Mouse (Mus musculus) G1E (cell line): ENCODE results near the gene Fhad1. TPM values are rescaled to one million over a fixed set of nuclear protein-coding genes. Genes with fewer than 3 reads are reported as not detected.

Experiments used
- ATAC-seq: 2 replicates; pipeline ENCODE4 v1.8.0; 2016; ENCODE audit warnings: mild to moderate bottlenecking; ENCODE audit not compliant: insufficient number of reproducible peaks, poor library complexity, low FRiP score, severe bottlenecking; ENCODE audit errors: extremely low read depth
- DNase-seq: peaks from one replicate; pipeline ENCODE4 v3.0.0; 2012; ENCODE audit warnings: low spot score
- H3K27me3 ChIP-seq: 2 replicates; pipeline ENCODE4 v1.6.1; 2012; ENCODE audit warnings: mild to moderate bottlenecking, low read length, inconsistent platforms; ENCODE audit not compliant: insufficient read depth
- H3K36me3 ChIP-seq: replicated peaks from 2 replicates; pipeline ENCODE3; 2012; ENCODE audit warnings: mild to moderate bottlenecking, inconsistent platforms
- H3K4me1 ChIP-seq: 2 replicates; pipeline ENCODE4 v1.6.1; 2012; ENCODE audit warnings: low read depth, low read length, inconsistent platforms, mixed read lengths; ENCODE audit not compliant: insufficient read depth
- H3K4me3 ChIP-seq: 2 replicates; pipeline ENCODE4 v1.5.1; 2012; ENCODE audit warnings: low read depth, mild to moderate bottlenecking, inconsistent platforms, low read length, moderate library complexity, mixed read lengths
- H3K9me3 ChIP-seq: replicated peaks from 2 replicates; pipeline ENCODE4 v1.6.1; 2012; ENCODE audit warnings: inconsistent platforms
- CTCF ChIP-seq: IDR thresholded peaks from 2 replicates; pipeline ENCODE4 v1.5.1; 2012; ENCODE audit warnings: low read depth, low read length, inconsistent platforms, mixed read lengths
- GATA1 ChIP-seq: IDR thresholded peaks from 2 replicates; pipeline ENCODE4 v1.6.1; 2012; ENCODE audit warnings: borderline replicate concordance, low read length, inconsistent platforms, mixed read lengths
- GATA2 ChIP-seq: IDR thresholded peaks from 2 replicates; pipeline ENCODE4 v1.6.1; 2012; ENCODE audit warnings: low read depth, low read length, inconsistent platforms, borderline replicate concordance
- POLR2AphosphoS5 ChIP-seq: IDR thresholded peaks from 2 replicates; pipeline ENCODE4 v1.6.1; 2012; ENCODE audit warnings: low read depth, low read length, inconsistent platforms; ENCODE audit not compliant: insufficient replicate concordance
- TAL1 ChIP-seq: conservative IDR thresholded peaks from 2 replicates; pipeline ENCODE4 v1.6.1; 2012; ENCODE audit warnings: low read depth, low read length, inconsistent platforms, mixed read lengths
- polyA plus RNA-seq: library from polyadenylated mRNA; stranded (reverse); fragments of >175 nt; gene quantifications from 2 replicates; pipeline ENCODE4 v1.2.3, GENCODE M21; 2012
- total RNA-seq, 2 experiments: library from RNA; stranded (forward) in 1 of 2; stranded (reverse) in 1 of 2; fragments of 200-1000 nt in 1 of 2; fragments of >200 nt in 1 of 2; fragmentation: Nextera tagmentation in 1 of 2; gene quantifications; 2 replicates each; pipeline ENCODE4 v1.2.3; 2014 to 2017

Fhad1 gene
- total and polyA plus RNA-seq, 3 experiments, result 0.11 TPM; not detected in 2

DNA sequence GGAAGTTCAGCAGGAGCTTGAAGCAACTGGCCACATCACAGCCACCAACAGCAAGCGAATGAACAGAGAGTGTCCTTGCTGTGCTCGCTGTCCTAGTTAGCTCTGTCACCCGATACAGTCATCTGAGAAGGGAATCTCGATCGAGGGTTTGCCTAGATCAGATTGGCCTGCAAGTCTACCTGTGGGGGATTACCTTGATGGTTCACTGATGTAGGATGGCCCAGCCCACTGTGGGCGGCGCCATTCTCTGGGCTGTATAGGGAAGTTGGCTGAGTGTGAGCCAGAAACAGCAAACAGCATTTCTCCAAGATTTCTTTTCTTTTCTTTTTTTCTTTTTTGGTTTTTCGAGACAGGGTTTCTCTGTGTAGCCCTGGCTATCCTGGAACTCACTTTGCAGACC, 150.4 kb downstream of the Fhad1 start:
- Histone ChIP-seq H3K4me3 (no peak overlapping the region), H3K36me3 (peaks cover 99% of the 10 kb centered on the region), H3K9me3 (no peaks in the 10 kb centered on the region), H3K4me1 (peaks cover 12% of the 10 kb centered on the region), H3K27me3 (no peaks in the 10 kb centered on the region)
- no peak for ATAC-seq
- DNase-seq, result no peak
- TF ChIP-seq CTCF, result no peak
- no peak for TF ChIP-seq GATA2
- no peak for TF ChIP-seq GATA1
- TF ChIP-seq POLR2AphosphoS5, result no peak
- TF ChIP-seq TAL1, result no peak

- H3K9me3 ChIP-seq, result no peaks in the 10 kb centered on the region
- H3K4me3 ChIP-seq, result no peak overlapping the region
- TF ChIP-seq GATA1 (no peak), POLR2AphosphoS5 (no peak), CTCF (no peak), TAL1 (no peak), GATA2 (no peak)
- ATAC-seq (no peak), DNase-seq (no peak)
- peaks cover 10% of the 10 kb centered on the region for H3K4me1 ChIP-seq
- no peaks in the 10 kb centered on the region for H3K27me3 ChIP-seq
- H3K36me3 ChIP-seq, result peaks cover 99% of the 10 kb centered on the region
Observed at GRCm38 (mm10) chr4:141863726-141864280, 151.1 kb downstream of the Fhad1 start.

DNA sequence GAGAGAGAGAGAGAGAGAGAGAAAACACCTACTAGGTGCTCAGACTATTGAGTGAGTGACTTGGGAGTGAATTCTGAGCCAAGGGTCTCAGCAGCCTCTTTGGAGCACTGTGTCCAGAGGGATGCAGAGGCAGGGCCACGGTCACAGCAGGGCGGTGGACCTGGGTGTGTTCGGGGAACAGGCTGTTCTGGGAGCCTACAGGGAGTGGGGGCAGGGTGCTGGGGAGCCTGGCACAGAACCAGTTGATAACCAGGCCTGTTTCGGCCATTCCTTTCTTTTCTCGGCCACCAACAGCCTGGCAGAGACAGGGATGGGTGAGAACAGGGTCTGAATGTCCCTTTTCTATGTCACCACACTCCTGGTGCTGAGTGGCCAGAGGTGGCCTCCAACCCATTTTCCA, 152.0 kb downstream of the Fhad1 start:
- TF ChIP-seq CTCF (no peak), POLR2AphosphoS5 (no peak), GATA1 (no peak), GATA2 (no peak), TAL1 (no peak)
- no peak for DNase-seq
- Histone ChIP-seq H3K36me3 (peaks cover 97% of the 10 kb centered on the region), H3K27me3 (no peaks in the 10 kb centered on the region), H3K9me3 (no peaks in the 10 kb centered on the region), H3K4me1 (peaks cover 10% of the 10 kb centered on the region), H3K4me3 (no peak overlapping the region)
- no peak for ATAC-seq

DNA sequence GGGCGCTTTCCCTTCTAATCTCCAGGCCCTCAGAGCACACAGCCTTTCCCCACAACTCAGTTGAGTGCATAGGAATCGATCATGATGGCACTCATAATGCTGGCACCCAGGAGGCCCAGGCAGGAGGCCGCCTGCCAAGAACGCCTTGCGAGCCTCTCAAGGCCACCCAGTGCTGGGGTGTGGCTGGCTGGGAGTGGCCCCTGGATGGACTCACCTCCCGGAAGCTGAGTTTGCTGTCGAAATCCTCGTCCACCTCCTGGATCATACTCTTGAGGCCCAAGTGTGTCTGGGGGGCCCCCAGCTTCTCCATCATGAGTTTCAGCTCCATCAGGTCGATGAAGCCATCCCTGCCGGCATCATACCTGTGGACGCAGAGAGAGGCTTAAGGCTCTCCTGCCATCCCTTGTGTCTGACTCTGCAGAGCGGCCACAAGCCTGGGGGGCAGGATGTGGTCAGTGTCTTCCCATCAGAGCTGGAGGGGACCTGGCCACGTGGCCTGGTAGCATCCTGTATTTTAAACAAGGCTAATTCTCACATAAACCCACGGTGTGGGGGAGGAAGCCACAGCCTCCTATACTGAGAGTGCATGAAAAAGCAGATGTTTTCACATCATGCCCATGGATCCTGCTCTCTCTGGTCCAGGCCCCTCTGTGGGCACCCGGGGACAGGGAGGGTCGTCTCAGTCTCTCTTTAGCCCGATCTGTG, 153.1 kb downstream of the Fhad1 start:
- TF ChIP-seq GATA2, result no peak
- TF ChIP-seq CTCF, result no peak
- no peak for TF ChIP-seq TAL1
- TF ChIP-seq GATA1, result no peak
- no peaks in the 10 kb centered on the region for H3K27me3 ChIP-seq
- DNase-seq (no peak), ATAC-seq (no peak)
- H3K4me3 ChIP-seq, result no peak overlapping the region
- H3K9me3 ChIP-seq, result no peaks in the 10 kb centered on the region
- H3K36me3 ChIP-seq, result peaks cover 93% of the 10 kb centered on the region
- peaks cover 14% of the 10 kb centered on the region for H3K4me1 ChIP-seq

- no peak for DNase-seq
- Histone ChIP-seq H3K4me1 (peaks cover 14% of the 10 kb centered on the region), H3K36me3 (peaks cover 81% of the 10 kb centered on the region), H3K9me3 (no peaks in the 10 kb centered on the region), H3K4me3 (no peak overlapping the region), H3K27me3 (no peaks in the 10 kb centered on the region)
- ATAC-seq, result no peak
- TF ChIP-seq POLR2AphosphoS5 (no peak), GATA2 (no peak), GATA1 (no peak), CTCF (no peak), TAL1 (no peak)
Observed at GRCm38 (mm10) chr4:141860246-141860841, 154.5 kb downstream of the Fhad1 start.

GRCm38 (mm10) chr4:141859351-141859750, 155.5 kb downstream of the Fhad1 start:
- DNase-seq, result no peak
- TF ChIP-seq TAL1 (no peak), GATA2 (no peak), POLR2AphosphoS5 (no peak), CTCF (no peak), GATA1 (no peak)
- no peak for ATAC-seq
- Histone ChIP-seq H3K4me3 (no peak overlapping the region), H3K9me3 (no peaks in the 10 kb centered on the region), H3K27me3 (no peaks in the 10 kb centered on the region), H3K4me1 (peaks cover 14% of the 10 kb centered on the region), H3K36me3 (peaks cover 71% of the 10 kb centered on the region)
